Mouse (Mus musculus): ENCODE measurements around the gene Cd109. TPM values are rescaled to one million over a fixed set of nuclear protein-coding genes. Genes with fewer than 3 reads are reported as not detected.

Cd109 gene
- polyA plus RNA-seq (2021; fragmentation: Nextera tagmentation): 1.0 and 1.1 TPM in 2 replicates
- long read RNA-seq, experiment 1, partial matches to known transcripts: 2 of 2 reads
- long read RNA-seq, experiment 1, other reads (novel, unspliced or antisense): 0 of 2 reads
- long read RNA-seq, experiment 2, full-length matches to known transcripts: 4 of 4 reads
- long read RNA-seq, experiment 2, partial matches to known transcripts: 0 of 4 reads
- long read RNA-seq, experiment 2, other reads (novel, unspliced or antisense): 0 of 4 reads

GRCm38 (mm10) chr9:78615401-78616021 is at the start of gene Cd109:
Gene Cd109 (plus strand): TSS chr9:78615546.

GRCm38 (mm10) chr9:78587914-78588313 is 27.4 kb upstream of the Cd109 start, which contains the start of gene Slc17a5:
Gene Slc17a5 (minus strand): TSS chr9:78588041.

Other genes with a start within 250 kb of the Cd109 start
- not detected in 2 replicates for gene Dppa5a, start 247.4 kb upstream of the Cd109 start, polyA plus RNA-seq (2021; fragmentation: Nextera tagmentation)
- 0.06 and 1.3 TPM in 2 replicates for gene Ooep, start 236.8 kb upstream of the Cd109 start, polyA plus RNA-seq (2021; fragmentation: Nextera tagmentation)
- not detected in 2 replicates for gene Ddx43, start 219.8 kb upstream of the Cd109 start, polyA plus RNA-seq (2021; fragmentation: Nextera tagmentation)
- gene Cgas, start 172.3 kb upstream of the Cd109 start, polyA plus RNA-seq (2021; fragmentation: Nextera tagmentation): 0.36 and 0.39 TPM in 2 replicates
- 20.3 and 23.0 TPM in 2 replicates for gene Mto1, start 167.3 kb upstream of the Cd109 start, polyA plus RNA-seq (2021; fragmentation: Nextera tagmentation)
- 1.2 and 1.5 TPM in 2 replicates for gene Gm17324, start 166.8 kb upstream of the Cd109 start, polyA plus RNA-seq (2021; fragmentation: Nextera tagmentation)
- 1,170 and 1,347 TPM in 2 replicates for gene Eef1a1, start 126.4 kb upstream of the Cd109 start, polyA plus RNA-seq (2021; fragmentation: Nextera tagmentation)
- gene Slc17a5, start 27.5 kb upstream of the Cd109 start, polyA plus RNA-seq (2021; fragmentation: Nextera tagmentation): 15.8 and 16.7 TPM in 2 replicates

All from layer of hippocampus, adult 6 months (tissue).